Mouse (Mus musculus) midbrain, postnatal 0 days (tissue): Measurements from ENCODE around the gene Trappc5. TPM values are rescaled to one million over a fixed set of nuclear protein-coding genes. Genes with fewer than 3 reads are reported as not detected.
A peak's percentile ranks its signal among the peaks of the same experiment; 100 is the strongest.

Source experiments
- ATAC-seq: fragments of 200-750 bp; cut with Nextera tagmentation; 2 replicates; pipeline ENCODE4 v1.8.0; 2017; ENCODE audit warnings: moderate number of reproducible peaks, mild to moderate bottlenecking, moderate TSS enrichment, moderate library complexity; ENCODE audit not compliant: low FRiP score
- DNase-seq: peaks from one replicate; pipeline ENCODE4 v3.0.0-alpha.2; 2015; ENCODE audit warnings: low spot score
- H3K27ac ChIP-seq: fragments of 300-500 bp; sonication (generic); 2 replicates; pipeline ENCODE4 v1.5.1; 2014; ENCODE audit warnings: low read depth, mild to moderate bottlenecking, low read length, mixed read lengths
- H3K27me3 ChIP-seq: fragments of 300-500 bp; sonication (generic); 2 replicates; pipeline ENCODE4 v1.6.1; 2014; ENCODE audit warnings: low read length, control low read depth, mixed read lengths; ENCODE audit not compliant: insufficient read depth
- H3K36me3 ChIP-seq: fragments of 300-500 bp; sonication (generic); 2 replicates; pipeline ENCODE4 v1.6.1; 2014; ENCODE audit warnings: low read length, control low read depth, mixed read lengths; ENCODE audit not compliant: insufficient read depth
- H3K4me1 ChIP-seq: fragments of 300-500 bp; sonication (generic); 2 replicates; pipeline ENCODE4 v1.6.1; 2014; ENCODE audit warnings: mild to moderate bottlenecking, control low read depth, antibody characterized with exemption, low read length, mixed read lengths; ENCODE audit not compliant: insufficient read depth
- H3K4me2 ChIP-seq: fragments of 300-500 bp; sonication (generic); 2 replicates; pipeline ENCODE4 v1.6.1; 2014; ENCODE audit warnings: low read depth, mild to moderate bottlenecking, low read length, mixed read lengths; ENCODE audit not compliant: poor library complexity, severe bottlenecking
- H3K4me3 ChIP-seq: fragments of 300-500 bp; sonication (generic); 2 replicates; pipeline ENCODE4 v1.5.1; 2014; ENCODE audit warnings: low read depth, mild to moderate bottlenecking, low read length, moderate library complexity
- H3K9ac ChIP-seq: fragments of 300-500 bp; sonication (generic); replicated peaks from 2 replicates; pipeline ENCODE4 v1.6.1; 2014; ENCODE audit warnings: mild to moderate bottlenecking, low read length, moderate library complexity, mixed read lengths; ENCODE audit not compliant: poor library complexity, severe bottlenecking
- H3K9me3 ChIP-seq: fragments of 300-500 bp; sonication (generic); 2 replicates; pipeline ENCODE4 v1.6.1; 2016; ENCODE audit warnings: low read length, control low read depth
- CTCF ChIP-seq: IDR thresholded peaks from 2 replicates; pipeline ENCODE4 v1.5.1; 2016; ENCODE audit warnings: antibody characterized with exemption, mild to moderate bottlenecking
- WGBS: fragments of 180-500 bp; shearing (Covaris S2); extraction: QIAGEN DNeasy Blood & Tissue Kit; methylation state at CpG from one replicate; pipeline ENCODE4 v1.1.7; 2014; 5-methylcytosine and 5-hydroxymethylcytosine counted together
- polyA plus RNA-seq: library from polyadenylated mRNA; unstranded; fragments of >200 nt; fragmentation: Nextera tagmentation; extraction: Ambion mirVana; gene quantifications from 2 replicates; pipeline ENCODE4 v1.2.1, GENCODE M21; 2015
- total RNA-seq: library from RNA; depleted of rRNA; stranded (reverse); fragments of >200 nt; gene quantifications from 2 replicates; pipeline ENCODE4 v1.2.3, GENCODE M21; 2014; rRNA removed

The Trappc5 gene
- 59.7 and 65.3 TPM in 2 replicates for total RNA-seq
- polyA plus RNA-seq = 67.0 and 68.3 TPM in 2 replicates

GRCm38 (mm10) chr8:3676131-3676992, at the start of gene Trappc5:
Trappc5 (plus strand) TSS chr8:3676299.
- Histone ChIP-seq H3K4me1 (0 out of 2 replicates have a peak, but pooled peaks cover 2% of the 10 kb centered on the region), H3K4me3 (peak within 1 kb of the TSS; percentile 76), H3K9ac (peak within 1 kb of the TSS; percentile 87), H3K27me3 (no peaks in the 10 kb centered on the region), H3K4me2 (peak within 1 kb of the TSS; percentile 64), H3K27ac (peak within 1 kb of the TSS; percentile 85), H3K36me3 (peaks cover 20% of the 10 kb centered on the region), H3K9me3 (no peaks in the 10 kb centered on the region)
- TF ChIP-seq CTCF = peak; percentile 96
- WGBS = 1% methylated on average over 61 of the region's 61 CpGs
- ATAC-seq = peak; percentile 85
- peak; percentile 95 for DNase-seq

- no peaks in the 10 kb centered on the region for H3K36me3 ChIP-seq
- H3K27me3 ChIP-seq = peaks cover 9% of the 10 kb centered on the region; the same call in 1 of the 2 replicates
- 66% methylated on average over 5 of the region's 5 CpGs for WGBS
- TF ChIP-seq CTCF = no peak
- no peak overlapping the region for H3K4me2 ChIP-seq
- ATAC-seq (no peak), DNase-seq (no peak)
- no peak overlapping the region for H3K27ac ChIP-seq
- H3K4me3 ChIP-seq = no peak overlapping the region
- peaks cover 7% of the 10 kb centered on the region; the same call in 1 of the 2 replicates for H3K4me1 ChIP-seq
- H3K9me3 ChIP-seq = no peaks in the 10 kb centered on the region
- no peak overlapping the region for H3K9ac ChIP-seq
Observed at GRCm38 (mm10) chr8:3626971-3627370, 49.1 kb upstream of the Trappc5 start.

GRCm38 (mm10) chr8:3628014-3628413, 48.1 kb upstream of the Trappc5 start:
- H3K4me3 ChIP-seq = no peak overlapping the region
- peak; percentile 72 for TF ChIP-seq CTCF
- peak; percentile 50 for DNase-seq
- H3K4me2 ChIP-seq = no peak overlapping the region
- no peak overlapping the region for H3K27ac ChIP-seq
- peaks cover 9% of the 10 kb centered on the region; the same call in 1 of the 2 replicates for H3K27me3 ChIP-seq
- H3K9ac ChIP-seq = no peak overlapping the region
- WGBS = 29% methylated on average over 5 of the region's 5 CpGs
- H3K4me1 ChIP-seq = peaks cover 4% of the 10 kb centered on the region; the same call in 1 of the 2 replicates
- H3K36me3 ChIP-seq = no peaks in the 10 kb centered on the region
- no peaks in the 10 kb centered on the region for H3K9me3 ChIP-seq
- 0 out of 2 replicates have a peak, but pooled peaks have one; percentile 36 for ATAC-seq

DNA sequence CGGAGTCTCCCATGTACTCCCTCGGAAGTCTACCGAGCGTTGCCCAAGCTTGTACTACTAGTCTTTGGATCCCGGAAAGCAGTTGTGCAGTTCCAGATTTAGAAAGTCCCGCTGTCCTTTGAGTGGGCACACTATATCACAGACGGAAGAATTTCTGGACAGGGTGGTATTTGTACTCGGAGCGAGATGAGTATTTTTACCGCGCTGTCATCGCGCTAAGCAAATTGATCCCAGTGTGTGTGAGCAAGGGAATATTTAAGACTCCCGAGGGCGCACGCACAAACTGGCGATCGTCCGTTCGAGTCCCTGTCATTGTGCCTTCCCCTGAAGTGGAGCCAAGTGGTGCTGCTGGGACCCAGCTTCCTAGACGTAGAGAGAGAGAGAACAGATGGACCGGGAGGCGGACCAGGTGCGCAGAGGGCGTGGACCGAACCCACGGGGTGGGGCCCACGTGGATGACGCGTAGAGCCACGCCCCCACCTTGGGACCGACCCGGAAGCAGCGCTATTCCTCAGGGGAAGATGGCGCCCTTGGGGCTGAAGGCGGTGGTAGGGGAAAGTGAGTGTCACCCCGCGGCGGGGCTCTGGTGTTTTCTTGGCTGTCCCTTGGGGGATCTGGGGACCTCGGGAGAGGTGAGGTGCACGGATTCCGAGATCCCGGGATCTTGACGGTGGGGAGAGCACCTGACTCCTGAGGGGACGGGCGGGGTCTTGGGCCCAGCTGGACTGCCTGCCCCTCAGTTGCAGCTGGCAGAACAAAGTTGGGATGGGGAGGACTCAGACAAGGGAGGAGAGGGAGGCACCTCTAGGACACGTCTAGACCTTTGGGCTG, 45.2 kb upstream of the Trappc5 start, which contains the start of gene Stxbp2:
Stxbp2 (plus strand) TSS at position 309 of the 831 bp plus-strand sequence.
- H3K9ac ChIP-seq = peak within 1 kb of the TSS; percentile 51
- DNase-seq (peak; percentile 43), ATAC-seq (peak; percentile 74)
- TF ChIP-seq CTCF = no peak; the same call in 1 of the 2 replicates
- no peak within 1 kb of the TSS for H3K27ac ChIP-seq
- H3K4me3 ChIP-seq = peak within 1 kb of the TSS; percentile 44
- H3K4me2 ChIP-seq = peak within 1 kb of the TSS; percentile 60
- peaks cover 9% of the 10 kb centered on the region; the same call in 1 of the 2 replicates for H3K27me3 ChIP-seq
- no peaks in the 10 kb centered on the region for H3K9me3 ChIP-seq
- H3K4me1 ChIP-seq = peaks cover 4% of the 10 kb centered on the region; the same call in 1 of the 2 replicates
- WGBS = 6% methylated on average over 47 of the region's 47 CpGs
- H3K36me3 ChIP-seq = no peaks in the 10 kb centered on the region

DNA sequence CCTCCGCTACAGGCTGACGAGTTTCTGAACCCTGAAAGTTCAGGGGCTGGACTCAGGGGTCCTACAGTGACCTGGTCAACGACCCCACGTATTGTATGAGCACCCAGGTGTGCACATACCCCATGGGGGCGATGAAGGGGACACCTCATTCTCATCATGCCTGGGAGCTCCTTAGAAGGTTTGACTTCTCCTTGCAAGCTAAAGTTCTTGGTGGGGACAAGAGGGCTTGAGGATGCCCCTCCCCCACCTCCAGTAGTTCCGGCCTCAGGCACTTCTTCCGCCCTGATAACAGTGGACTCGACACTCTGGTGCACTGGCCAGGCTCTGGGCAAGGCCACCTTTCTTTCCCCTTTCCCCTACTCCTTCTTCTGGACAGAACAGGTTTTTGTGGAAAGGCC, 44.6 kb upstream of the Trappc5 start:
- 23% methylated on average over 8 of the region's 8 CpGs for WGBS
- H3K27me3 ChIP-seq = peaks cover 9% of the 10 kb centered on the region; the same call in 1 of the 2 replicates
- no peak overlapping the region for H3K27ac ChIP-seq
- H3K4me1 ChIP-seq = peaks cover 4% of the 10 kb centered on the region; the same call in 1 of the 2 replicates
- 0 out of 2 replicates have a peak, but pooled peaks cover 5% of the 10 kb centered on the region for H3K36me3 ChIP-seq
- H3K9ac ChIP-seq = peak overlapping the region; percentile 51
- peak overlapping the region; percentile 44 for H3K4me3 ChIP-seq
- peak overlapping the region; percentile 60 for H3K4me2 ChIP-seq
- no peak for TF ChIP-seq CTCF
- H3K9me3 ChIP-seq = no peaks in the 10 kb centered on the region
- ATAC-seq (0 out of 2 replicates have a peak, but pooled peaks have one; percentile 5), DNase-seq (no peak)
